Mouse (Mus musculus) hindbrain, embryonic 11.5 days (tissue): ENCODE data around the gene Dnmt3a. TPM values are rescaled to one million over a fixed set of nuclear protein-coding genes. Genes with fewer than 3 reads are reported as not detected.

Source experiments
- ATAC-seq: fragments of 200-750 bp; cut with Nextera tagmentation; 2 replicates; pipeline ENCODE4 v1.8.0; 2017; ENCODE audit warnings: mild to moderate bottlenecking, moderate TSS enrichment, moderate library complexity; ENCODE audit not compliant: low FRiP score
- DNase-seq: peaks from one replicate; pipeline ENCODE4 v3.0.0-alpha.2; 2015; ENCODE audit warnings: low spot score
- H3K27ac ChIP-seq: fragments of 300-500 bp; sonication (generic); 2 replicates; pipeline ENCODE4 v1.5.1; 2014; ENCODE audit warnings: mild to moderate bottlenecking, low read depth, low read length
- H3K27me3 ChIP-seq: fragments of 300-500 bp; sonication (generic); 2 replicates; pipeline ENCODE4 v1.6.1; 2014; ENCODE audit warnings: mild to moderate bottlenecking, low read length, moderate library complexity, mixed read lengths; ENCODE audit not compliant: control insufficient read depth, insufficient read depth
- H3K36me3 ChIP-seq: fragments of 300-500 bp; sonication (generic); 2 replicates; pipeline ENCODE4 v1.6.1; 2014; ENCODE audit warnings: mild to moderate bottlenecking, low read length, moderate library complexity, mixed read lengths; ENCODE audit not compliant: control insufficient read depth, insufficient read depth
- H3K4me1 ChIP-seq: fragments of 300-500 bp; sonication (generic); replicated peaks from 2 replicates; pipeline ENCODE4 v1.6.1; 2014; ENCODE audit warnings: low read length, mixed read lengths; ENCODE audit not compliant: control insufficient read depth, insufficient read depth
- H3K4me2 ChIP-seq: fragments of 300-500 bp; sonication (generic); replicated peaks from 2 replicates; pipeline ENCODE4 v1.6.1; 2014; ENCODE audit warnings: mild to moderate bottlenecking, low read depth, low read length
- H3K4me3 ChIP-seq: fragments of 300-500 bp; sonication (generic); 2 replicates; pipeline ENCODE4 v1.5.1; 2014; ENCODE audit warnings: low read depth, low read length
- H3K9ac ChIP-seq: fragments of 300-500 bp; sonication (generic); 2 replicates; pipeline ENCODE4 v1.6.1; 2014; ENCODE audit warnings: low read depth, low read length
- H3K9me3 ChIP-seq: fragments of 300-500 bp; sonication (generic); 2 replicates; pipeline ENCODE4 v1.6.1; 2016; ENCODE audit warnings: low read length; ENCODE audit not compliant: control insufficient read depth
- WGBS: fragments of 180-500 bp; shearing (Covaris S2); extraction: QIAGEN DNeasy Blood & Tissue Kit; methylation state at CpG from one replicate; pipeline ENCODE4 v1.1.7; 2014; 5-methylcytosine and 5-hydroxymethylcytosine counted together
- polyA plus RNA-seq: library from polyadenylated mRNA; unstranded; fragments of >200 nt; fragmentation: Nextera tagmentation; extraction: Ambion mirVana; gene quantifications from 2 replicates; pipeline ENCODE4 v1.2.1, GENCODE M21; 2014

Gene Dnmt3a
- polyA plus RNA-seq, 1 experiment from 2014 or later = 75.5 TPM

- H3K9ac ChIP-seq = peak overlapping the region; percentile 65
- peak; percentile 86 for ATAC-seq
- H3K36me3 ChIP-seq = 0 out of 2 replicates have a peak, but pooled peaks cover 2% of the 10 kb centered on the region
- H3K4me1 ChIP-seq = peaks cover 17% of the 10 kb centered on the region
- 2% methylated on average over 31 of the region's 45 CpGs for WGBS
- no peaks in the 10 kb centered on the region for H3K27me3 ChIP-seq
- no peaks in the 10 kb centered on the region for H3K9me3 ChIP-seq
- H3K4me3 ChIP-seq = peak overlapping the region; percentile 52
- DNase-seq = peak; percentile 93
- H3K27ac ChIP-seq = peak overlapping the region; percentile 85
- H3K4me2 ChIP-seq = peak overlapping the region; percentile 83
These were observed 85.2 kb downstream of the Dnmt3a start for GRCm38 (mm10) chr12:3890753-3891751.

- ATAC-seq = peak; percentile 78
- Histone ChIP-seq H3K36me3 (peaks cover 3% of the 10 kb centered on the region; the same call in 1 of the 2 replicates), H3K4me2 (peak overlapping the region; percentile 83), H3K9me3 (no peaks in the 10 kb centered on the region), H3K27ac (peak overlapping the region; percentile 85), H3K4me1 (peaks cover 13% of the 10 kb centered on the region), H3K4me3 (peak overlapping the region; percentile 52), H3K27me3 (no peaks in the 10 kb centered on the region), H3K9ac (peak overlapping the region; percentile 65)
- 0% methylated on average over 15 of the region's 18 CpGs for WGBS
- no peak for DNase-seq
These were observed 86.0 kb downstream of the Dnmt3a start for GRCm38 (mm10) chr12:3891779-3892239.

GRCm38 (mm10) chr12:3892240-3893059 lies 86.6 kb downstream of the Dnmt3a start:
- H3K27ac ChIP-seq = peak overlapping the region; percentile 85
- peak overlapping the region; percentile 83 for H3K4me2 ChIP-seq
- peak; percentile 71 for DNase-seq
- 2% methylated on average over 15 of the region's 15 CpGs for WGBS
- H3K36me3 ChIP-seq = peaks cover 8% of the 10 kb centered on the region; the same call in 1 of the 2 replicates
- no peaks in the 10 kb centered on the region for H3K27me3 ChIP-seq
- peak overlapping the region; percentile 65 for H3K9ac ChIP-seq
- no peaks in the 10 kb centered on the region for H3K9me3 ChIP-seq
- peak overlapping the region; percentile 52 for H3K4me3 ChIP-seq
- ATAC-seq = peak; percentile 47
- H3K4me1 ChIP-seq = peaks cover 8% of the 10 kb centered on the region

- Histone ChIP-seq H3K9ac (peak overlapping the region; percentile 65), H3K4me2 (peak overlapping the region; percentile 83), H3K9me3 (no peaks in the 10 kb centered on the region), H3K4me3 (peak overlapping the region; percentile 52), H3K36me3 (peaks cover 11% of the 10 kb centered on the region; the same call in 1 of the 2 replicates), H3K4me1 (0 out of 2 replicates have a peak, but pooled peaks cover 1% of the 10 kb centered on the region), H3K27ac (no peak overlapping the region), H3K27me3 (no peaks in the 10 kb centered on the region)
- WGBS = 62% methylated on average over 6 of the region's 6 CpGs
- DNase-seq (no peak), ATAC-seq (no peak)
These were observed 87.5 kb downstream of the Dnmt3a start for GRCm38 (mm10) chr12:3893335-3893734.

GRCm38 (mm10) chr12:3894525-3894924 lies 88.7 kb downstream of the Dnmt3a start:
- Histone ChIP-seq H3K36me3 (peaks cover 20% of the 10 kb centered on the region; the same call in 1 of the 2 replicates), H3K4me1 (no peaks in the 10 kb centered on the region), H3K9me3 (no peaks in the 10 kb centered on the region), H3K4me2 (no peak overlapping the region), H3K9ac (no peak overlapping the region), H3K4me3 (no peak overlapping the region), H3K27ac (no peak overlapping the region), H3K27me3 (no peaks in the 10 kb centered on the region)
- ATAC-seq = no peak
- 81% methylated on average over 7 of the region's 7 CpGs for WGBS
- DNase-seq = no peak

GRCm38 (mm10) chr12:3897057-3897545 lies 91.3 kb downstream of the Dnmt3a start:
- 92% methylated on average over 9 of the region's 9 CpGs for WGBS
- Histone ChIP-seq H3K4me1 (no peaks in the 10 kb centered on the region), H3K9me3 (no peaks in the 10 kb centered on the region), H3K27ac (no peak overlapping the region), H3K9ac (no peak overlapping the region), H3K4me3 (no peak overlapping the region), H3K4me2 (no peak overlapping the region), H3K27me3 (no peaks in the 10 kb centered on the region), H3K36me3 (peaks cover 38% of the 10 kb centered on the region)
- DNase-seq (no peak), ATAC-seq (no peak)

- Histone ChIP-seq H3K27me3 (no peaks in the 10 kb centered on the region), H3K9me3 (no peaks in the 10 kb centered on the region), H3K9ac (no peak overlapping the region), H3K36me3 (peaks cover 46% of the 10 kb centered on the region), H3K4me2 (no peak overlapping the region), H3K27ac (no peak overlapping the region), H3K4me3 (no peak overlapping the region), H3K4me1 (no peaks in the 10 kb centered on the region)
- no peak for DNase-seq
- 91% methylated on average over 2 of the region's 2 CpGs for WGBS
- no peak for ATAC-seq
These were observed 93.0 kb downstream of the Dnmt3a start for GRCm38 (mm10) chr12:3898811-3899210.

- Histone ChIP-seq H3K4me1 (no peaks in the 10 kb centered on the region), H3K4me3 (no peak overlapping the region), H3K27ac (no peak overlapping the region), H3K9ac (no peak overlapping the region), H3K9me3 (no peaks in the 10 kb centered on the region), H3K27me3 (no peaks in the 10 kb centered on the region), H3K4me2 (no peak overlapping the region), H3K36me3 (peaks cover 40% of the 10 kb centered on the region)
- WGBS = 93% methylated on average over 9 of the region's 9 CpGs
- DNase-seq (no peak), ATAC-seq (no peak)
These were observed 99.6 kb downstream of the Dnmt3a start for GRCm38 (mm10) chr12:3905436-3905835.
